Comparison of ENCODE assay signal across 22 mouse cellular contexts in the genomic region with DNA sequence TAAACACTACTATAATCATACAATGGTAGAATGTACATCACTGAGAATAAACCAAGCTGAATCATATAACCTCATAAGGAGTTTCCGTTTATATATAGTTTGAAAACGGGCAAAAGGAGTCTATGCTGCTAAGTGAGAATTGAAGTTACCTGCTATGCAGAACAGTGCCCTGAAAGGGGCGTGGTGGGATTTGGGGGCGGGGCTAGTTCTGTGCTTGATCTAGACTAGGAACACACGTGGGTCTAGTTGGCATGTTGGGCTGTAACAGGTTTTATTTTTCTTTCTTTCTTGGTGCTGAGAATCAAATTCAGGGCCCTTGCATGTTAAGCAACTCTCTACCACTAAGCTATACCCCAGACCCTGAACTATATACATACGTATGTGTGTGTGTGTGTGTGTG. TPM values are rescaled to one million over a fixed set of nuclear protein-coding genes. Genes with fewer than 3 reads are reported as not detected.
DNase-seq lines count a peak whose midpoint lies in the region; ATAC-seq lines count a peak whose summit lies in the region.
"Had no signal": no experiment of that assay in that cellular context is flagged by ENCODE, and none has a peak within 500 bp of the region (broad histone marks: within the 10 kb centered on the region; RNA-seq: fewer than 3 reads in every experiment).

No protein-coding gene starts in this region.

- DNase-seq in limb, embryonic 11.5 days (ENCODE audit: low spot score), result peak; percentile 43
- DNase-seq in limb, embryonic 10.5 days (ENCODE audit: low spot score), result no peak
- DNase-seq in CD4-positive helper T cell, adult 2 months (ENCODE audit: low read depth, low spot score), result peak; percentile 21
- DNase-seq in ES-CJ7 (ENCODE audit: low read depth, low spot score), result peak; percentile 84
- DNase-seq in naive thymus-derived CD4-positive, alpha-beta T cell, adult 2 months (ENCODE audit: low read depth), result peak; percentile 18
- no peak for DNase-seq in gastrocnemius, postnatal 25 days
- no peak for DNase-seq in cerebellum, adult 11 months
- DNase-seq: adrenal gland, postnatal 10 days; cerebellum, adult 11-12 months; gastrocnemius, postnatal 10 days; spleen, adult 18-20 months had no signal

- H3K27me3 ChIP-seq in limb, embryonic 11.5 days (ENCODE audit: control insufficient read depth, insufficient read depth, low read length), result no peaks in the 10 kb centered on the region
- no peaks in the 10 kb centered on the region for H3K27me3 ChIP-seq in limb, embryonic 10.5 days (ENCODE audit: low read depth, poor library complexity, severe bottlenecking)
- H3K27me3 ChIP-seq: limb, embryonic 13.5 days had no signal

- no peak overlapping the region for H3K4me3 ChIP-seq in limb, embryonic 11.5 days (ENCODE audit: low read depth, low read length)
- H3K4me3 ChIP-seq in limb, embryonic 10.5 days, result no peak overlapping the region
- H3K4me3 ChIP-seq: embryonic facial prominence, embryonic 13.5 days; hindbrain, embryonic 13.5 days; left cerebral cortex, adult 2 months; limb, embryonic 13.5 days; liver, embryonic 15.5 days; megakaryocyte, embryonic 14.5 days; midbrain, embryonic 15.5 days had no signal

- H3K36me3 ChIP-seq in limb, embryonic 11.5 days (ENCODE audit: control insufficient read depth, insufficient read depth, low read length), result no peaks in the 10 kb centered on the region
- H3K36me3 ChIP-seq in limb, embryonic 10.5 days, result no peaks in the 10 kb centered on the region
- H3K36me3 ChIP-seq: embryonic facial prominence, embryonic 13.5 days; G1E; hindbrain, embryonic 13.5 days; limb, embryonic 13.5 days; liver, embryonic 15.5 days; midbrain, embryonic 15.5 days had no signal

- no peak overlapping the region for H3K9ac ChIP-seq in limb, embryonic 11.5 days (ENCODE audit: low read length)
- H3K9ac ChIP-seq: embryonic facial prominence, embryonic 13.5 days; hindbrain, embryonic 13.5 days; limb, embryonic 13.5 days; liver, embryonic 15.5 days; midbrain, embryonic 15.5 days had no signal

- no peak for ATAC-seq in limb, embryonic 11.5 days (ENCODE audit: insufficient number of reproducible peaks, low FRiP score, low TSS enrichment, low read depth)
- ATAC-seq: intestine, embryonic 16.5 days; lung, postnatal 0 days; midbrain, embryonic 15.5 days had no signal

- no peak overlapping the region for H3K27ac ChIP-seq in limb, embryonic 11.5 days (replicated peaks; ENCODE audit: low read depth, low read length)
- no peak overlapping the region for H3K27ac ChIP-seq in limb, embryonic 10.5 days
- H3K27ac ChIP-seq: embryonic facial prominence, embryonic 13.5 days; hindbrain, embryonic 13.5 days; kidney, postnatal 0 days; left cerebral cortex, adult 2 months; limb, embryonic 13.5 days; liver, embryonic 15.5 days; midbrain, embryonic 15.5 days had no signal

- WGBS in limb, embryonic 11.5 days, result 60% methylated on average over 6 of the region's 6 CpGs
- 57% methylated on average over 6 of the region's 6 CpGs for WGBS in limb, embryonic 10.5 days

- H3K4me1 ChIP-seq in limb, embryonic 11.5 days (ENCODE audit: control insufficient read depth, insufficient read depth, low read length), result peaks cover under 1% of the 10 kb centered on the region; the same call in 1 of the 2 replicates
- peaks cover 30% of the 10 kb centered on the region for H3K4me1 ChIP-seq in limb, embryonic 10.5 days

- no peak overlapping the region for H3K4me2 ChIP-seq in limb, embryonic 11.5 days (ENCODE audit: low read depth, severe bottlenecking)
- H3K4me2 ChIP-seq: embryonic facial prominence, embryonic 13.5 days; hindbrain, embryonic 13.5 days; limb, embryonic 13.5 days; liver, embryonic 15.5 days; midbrain, embryonic 15.5 days had no signal

- H3K9me3 ChIP-seq in limb, embryonic 11.5 days (ENCODE audit: control insufficient read depth, low read length), result no peaks in the 10 kb centered on the region
- H3K9me3 ChIP-seq in limb, embryonic 10.5 days (replicated peaks), result no peaks in the 10 kb centered on the region
- H3K9me3 ChIP-seq: embryonic facial prominence, embryonic 13.5 days; hindbrain, embryonic 13.5 days; limb, embryonic 13.5 days; liver, embryonic 15.5 days; midbrain, embryonic 15.5 days had no signal

RNA-seq across cellular contexts. Expression of a gene that starts 1.7 kb away (rescaled TPM):
- 105 and 106 TPM in 2 replicates for polyA plus RNA-seq in limb, embryonic 11.5 days (2014; fragmentation: Nextera tagmentation; extraction: Ambion mirVana)
- 95.0 and 98.8 TPM in 2 replicates for polyA plus RNA-seq in limb, embryonic 10.5 days (2016; fragmentation: Nextera tagmentation; extraction: Ambion mirVana)
- 1 to 10 TPM; 5.2 to 7.3 TPM for total RNA-seq in gastrocnemius, postnatal 25 days (2021)
- polyA plus RNA-seq: G1E had no signal

RNA-seq across cellular contexts. Expression of a gene that starts 14.4 kb away (rescaled TPM):
- polyA plus RNA-seq in limb, embryonic 11.5 days (2014; fragmentation: Nextera tagmentation; extraction: Ambion mirVana), result 0.23 TPM in 1 of 2 replicates, not detected in the other
- not detected in 2 replicates for polyA plus RNA-seq in limb, embryonic 10.5 days (2016; fragmentation: Nextera tagmentation; extraction: Ambion mirVana)
- total RNA-seq in gastrocnemius, postnatal 25 days (2021), result 1 to 10 TPM; 3.3 to 3.9 TPM
- total RNA-seq: G1E had no signal
- polyA plus RNA-seq: embryonic facial prominence, embryonic 13.5 days; G1E; limb, embryonic 13.5 days; liver, embryonic 15.5 days had no signal

RNA-seq across cellular contexts. Expression of a gene that starts 59.6 kb away (rescaled TPM):
- 276 and 303 TPM in 2 replicates for polyA plus RNA-seq in limb, embryonic 11.5 days (2014; fragmentation: Nextera tagmentation; extraction: Ambion mirVana)
- polyA plus RNA-seq in limb, embryonic 10.5 days (2016; fragmentation: Nextera tagmentation; extraction: Ambion mirVana), result 360 and 374 TPM in 2 replicates
- 10 to 100 TPM; 23.7 to 25.5 TPM for total RNA-seq in gastrocnemius, postnatal 25 days (2021)

RNA-seq across cellular contexts. Expression of a gene that starts 59.8 kb away (rescaled TPM):
- polyA plus RNA-seq in limb, embryonic 11.5 days (2014; fragmentation: Nextera tagmentation; extraction: Ambion mirVana), result 0.99 and 1.4 TPM in 2 replicates
- 1.3 and 1.5 TPM in 2 replicates for polyA plus RNA-seq in limb, embryonic 10.5 days (2016; fragmentation: Nextera tagmentation; extraction: Ambion mirVana)
- total RNA-seq in gastrocnemius, postnatal 25 days (2021), result not detected

RNA-seq across cellular contexts. Expression of a gene that starts 60.0 kb away (rescaled TPM):
- polyA plus RNA-seq in limb, embryonic 11.5 days (2014; fragmentation: Nextera tagmentation; extraction: Ambion mirVana), result 14.2 and 15.4 TPM in 2 replicates
- 14.2 and 25.1 TPM in 2 replicates for polyA plus RNA-seq in limb, embryonic 10.5 days (2016; fragmentation: Nextera tagmentation; extraction: Ambion mirVana)
- under 1 TPM; 0.29 to 0.77 TPM for total RNA-seq in gastrocnemius, postnatal 25 days (2021)
- polyA plus RNA-seq: G1E had no signal

Comparison
In these comparisons a context has a peak if more than half of its experiments do, and no peak if none do; other contexts are left out.
1. DNase-seq: peak in limb, embryonic 11.5 days (single experiment), CD4-positive helper T cell, adult 2 months (single experiment), ES-CJ7 (single experiment) and naive thymus-derived CD4-positive, alpha-beta T cell, adult 2 months (single experiment); none in limb, embryonic 10.5 days (single experiment), gastrocnemius, postnatal 25 days (single experiment) and cerebellum, adult 11 months (single experiment).